Mouse (Mus musculus) left cerebral cortex, adult 9 months (tissue): Measurements from ENCODE around the gene Gna15.

Source experiments
- DNase-seq, 2 experiments: peaks; one replicate each; pipeline ENCODE4 v3.0.0; 2022; ENCODE audit warnings: low spot score in 2 of 2

The Gna15 gene

DNA sequence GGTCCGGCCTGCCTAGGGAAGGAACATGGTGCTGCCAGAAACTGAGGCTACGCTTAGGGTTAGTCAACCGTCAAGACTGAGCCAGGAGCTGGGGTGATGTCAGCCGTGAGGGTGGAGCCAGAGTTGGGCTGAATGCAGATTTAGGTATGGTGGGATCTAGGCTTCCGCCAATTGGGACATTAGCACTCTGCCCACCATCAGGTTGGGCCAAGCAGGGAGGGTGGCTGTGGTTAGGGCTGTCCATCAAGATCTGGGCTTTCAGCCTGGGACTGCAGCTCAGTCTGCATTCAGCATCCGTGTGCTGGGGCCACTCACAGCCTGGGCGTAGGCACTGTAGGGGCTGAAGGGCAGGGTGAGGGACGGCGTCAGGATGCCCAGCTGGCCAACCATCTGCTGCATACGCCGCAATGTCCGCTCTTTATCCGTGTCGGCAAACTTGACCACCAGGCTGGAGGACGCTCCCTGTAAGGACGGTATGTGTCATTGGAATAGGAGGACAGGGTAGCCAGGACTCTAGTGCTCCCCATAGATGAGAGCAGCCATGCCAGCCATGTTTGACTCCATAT, 56.3 kb downstream of the Gna15 start:
- DNase-seq: no peak

DNA sequence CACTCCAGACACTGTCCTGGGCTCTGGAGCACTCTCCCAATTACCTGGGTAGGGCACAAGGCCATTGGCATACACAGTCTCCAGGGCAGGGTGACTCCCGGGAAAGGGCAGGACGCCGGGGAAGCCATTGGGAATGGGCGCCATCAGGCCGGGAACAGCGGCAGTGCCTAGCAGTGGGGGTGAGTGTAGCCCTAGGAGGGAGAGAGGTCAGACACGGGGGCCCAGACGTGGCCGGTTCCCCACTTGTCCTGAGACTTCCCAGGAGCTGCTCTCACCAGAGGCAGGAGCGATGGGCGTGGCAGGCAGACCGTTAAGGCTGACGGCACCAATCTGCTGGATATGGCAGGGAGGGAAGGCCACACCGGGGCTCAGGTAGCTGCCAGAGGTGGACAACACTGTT, 57.1 kb downstream of the Gna15 start:
- DNase-seq: no peak

DNA sequence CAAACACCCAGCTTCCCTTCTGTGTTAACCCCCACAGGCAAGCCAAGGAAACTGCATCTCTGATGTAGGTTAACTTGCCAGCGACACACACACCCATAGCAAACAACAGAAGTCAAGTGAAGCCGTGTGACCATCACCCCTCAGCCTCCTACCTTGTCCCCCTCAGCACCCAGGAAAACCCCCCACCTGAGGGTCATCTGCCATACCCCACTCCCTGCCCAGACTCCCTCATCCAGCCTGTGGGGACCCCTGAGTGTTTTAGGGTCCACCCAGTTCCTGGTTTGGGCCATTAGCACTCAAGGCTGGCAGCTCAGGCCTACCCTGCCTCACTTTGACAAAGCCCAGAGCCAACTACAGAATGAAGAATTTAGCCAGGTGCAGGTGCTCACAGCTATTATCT, 58.0 kb downstream of the Gna15 start:
- no peak for DNase-seq

- no peak for DNase-seq
Observed at GRCm38 (mm10) chr10:81465265-81465645, 58.8 kb downstream of the Gna15 start.

DNA sequence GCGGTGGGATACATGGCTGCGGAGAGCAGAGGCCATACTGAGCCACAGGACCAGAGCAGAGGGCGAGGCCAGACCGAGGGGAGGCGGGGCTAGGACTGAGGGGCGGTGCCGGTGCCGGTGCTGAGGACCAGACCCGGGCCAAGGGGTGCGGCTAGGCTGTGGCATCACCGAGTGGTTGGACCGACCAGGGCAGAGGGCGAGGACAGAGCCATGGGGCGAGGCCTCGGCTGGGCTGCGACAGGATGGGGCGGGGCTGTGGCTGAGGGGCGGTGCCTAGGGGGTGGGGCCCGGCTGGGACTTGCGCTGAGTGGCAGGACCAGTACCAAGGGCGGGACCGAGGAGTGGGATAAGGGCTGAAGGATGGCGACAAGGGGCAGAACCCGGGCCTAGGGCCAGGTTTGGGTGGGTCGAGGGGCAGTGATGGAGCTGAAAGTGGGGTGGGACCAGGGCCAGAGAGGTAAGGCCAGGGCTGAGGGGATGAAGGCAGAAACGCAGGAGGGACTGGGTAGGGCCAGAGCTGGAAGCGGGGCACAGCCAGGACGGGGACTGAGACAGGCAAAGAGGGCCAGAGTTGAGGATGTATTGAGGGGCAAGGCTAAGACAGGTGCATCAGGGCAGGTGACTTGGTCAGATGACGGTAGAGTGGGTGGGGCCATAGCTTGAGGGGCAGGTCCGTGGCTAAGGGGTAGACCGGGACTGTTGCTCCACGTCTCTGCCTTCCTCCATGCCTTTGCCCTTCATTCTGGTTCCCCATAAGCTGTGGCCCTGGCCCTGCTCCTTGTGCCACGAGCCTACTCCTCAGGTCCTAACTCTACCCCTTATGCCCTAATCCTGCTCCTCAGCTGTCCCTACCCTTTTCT, 59.4 kb downstream of the Gna15 start:
- no peak for DNase-seq

- DNase-seq: no peak
Observed at GRCm38 (mm10) chr10:81463531-81463930, 60.5 kb downstream of the Gna15 start.

DNA sequence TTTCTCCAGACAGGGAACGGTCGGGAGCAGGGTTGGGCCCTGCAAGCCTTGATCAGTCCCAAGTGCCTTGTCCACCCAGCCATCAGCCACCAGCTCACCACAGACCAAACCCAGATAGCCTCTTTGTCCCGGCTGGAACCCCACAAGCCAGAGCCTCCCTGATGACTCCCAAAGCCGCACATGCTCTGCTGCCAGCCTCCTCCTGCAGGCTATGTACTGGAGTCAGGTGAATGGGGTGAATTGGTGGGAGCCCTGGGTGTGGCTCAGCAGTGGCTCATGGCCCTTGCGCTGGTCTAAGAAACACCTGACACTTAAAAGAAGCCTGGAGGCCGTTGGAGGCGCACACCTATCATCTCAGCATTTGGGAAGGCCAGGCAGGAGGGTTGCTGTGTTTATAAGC, 61.1 kb downstream of the Gna15 start:
- DNase-seq: no peak

DNA sequence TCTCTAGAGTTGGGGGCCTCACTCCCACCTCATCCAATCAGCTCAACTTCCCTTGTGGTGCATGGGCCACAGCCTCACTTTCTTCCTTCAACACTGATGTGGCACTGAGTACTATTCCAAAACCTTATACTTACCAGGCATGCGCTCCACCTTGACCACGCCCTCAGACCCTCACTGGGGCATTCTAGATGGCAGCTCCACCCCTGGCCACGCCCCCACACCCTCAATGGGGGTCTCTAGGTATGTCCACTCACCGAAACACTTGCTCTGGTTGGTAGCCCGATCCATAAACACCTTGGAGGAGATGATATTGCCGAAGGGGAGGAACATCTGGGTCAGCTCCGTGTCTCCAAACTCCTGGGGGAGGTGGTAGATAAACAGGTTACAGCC, 61.6 kb downstream of the Gna15 start:
- no peak for DNase-seq

DNA sequence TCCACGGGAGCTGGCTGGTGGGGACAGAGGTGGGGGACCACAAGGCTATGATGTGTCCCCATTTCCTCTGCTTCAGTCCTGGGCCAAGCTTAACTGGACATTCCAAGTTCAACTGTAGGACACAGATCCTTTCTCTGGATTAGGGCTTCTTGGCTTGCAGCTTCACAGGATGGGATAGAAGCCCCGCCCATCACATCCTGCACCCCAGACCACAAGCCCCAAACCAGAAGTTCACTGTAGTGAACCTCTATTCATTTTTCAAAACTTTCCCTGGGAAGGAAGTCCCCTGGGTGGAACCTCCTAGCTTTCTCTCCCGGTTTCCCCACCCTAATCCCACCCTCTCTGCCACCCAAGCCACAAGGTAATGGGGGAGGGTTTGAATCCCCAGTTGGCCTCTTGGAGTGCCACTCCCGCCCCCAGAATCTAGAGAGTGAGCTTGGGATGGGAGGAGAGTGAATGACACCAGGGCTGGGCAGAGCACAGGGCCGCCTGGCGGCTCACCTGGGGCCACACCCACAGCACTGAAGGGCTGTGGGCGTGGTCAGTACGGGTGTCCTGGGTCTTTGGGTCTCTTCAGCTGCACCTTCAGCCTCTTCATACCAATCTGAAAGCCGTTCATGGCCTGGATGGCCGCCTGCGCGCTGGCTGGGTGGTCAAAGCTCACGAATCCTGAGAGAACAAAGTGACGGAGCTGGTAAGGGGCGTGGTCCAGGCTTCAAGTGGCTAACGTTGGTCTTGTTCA, 62.2 kb downstream of the Gna15 start:
- no peak for DNase-seq

DNA sequence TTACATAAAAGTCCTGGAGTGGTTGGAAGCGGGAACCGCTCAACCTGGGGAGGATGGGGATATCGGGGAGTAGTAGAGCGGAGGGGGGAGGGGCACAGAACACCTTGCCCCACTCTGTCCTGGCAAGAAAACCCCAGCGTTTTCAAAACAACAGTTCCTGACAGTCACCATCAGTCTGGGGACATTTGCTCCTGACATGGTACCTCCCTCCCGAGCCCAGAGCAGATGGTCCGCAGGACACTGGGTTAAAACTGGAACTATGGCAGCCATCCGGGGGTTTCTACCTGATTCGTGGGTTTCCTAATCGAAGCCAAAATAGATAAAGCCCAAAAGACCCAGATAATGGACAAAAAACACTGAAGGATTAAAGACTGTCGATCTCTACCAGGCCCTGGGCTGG, 63.1 kb downstream of the Gna15 start:
- no peak for DNase-seq

DNA sequence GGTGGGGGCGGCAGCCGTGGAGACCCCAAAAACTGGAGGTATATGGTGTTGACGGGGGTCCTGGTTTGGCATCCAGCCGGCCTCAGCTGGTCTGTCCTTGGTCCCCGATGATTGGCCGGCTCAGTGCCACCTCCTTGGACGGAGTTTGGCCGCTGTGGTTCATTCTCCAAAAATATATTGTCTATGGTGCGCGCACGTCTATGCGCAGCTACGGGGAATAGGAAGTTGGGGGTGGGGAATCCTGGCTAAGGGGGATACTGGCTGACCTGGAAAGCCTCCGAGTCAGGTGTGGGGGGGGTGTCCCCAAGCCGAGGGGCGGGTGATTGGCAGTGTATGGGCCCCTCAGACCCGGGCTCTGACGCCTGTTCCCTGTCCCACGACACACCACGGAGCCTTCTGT, 63.6 kb downstream of the Gna15 start:
- no peak for DNase-seq

- no peak for DNase-seq
Observed at GRCm38 (mm10) chr10:81459399-81459798, 64.6 kb downstream of the Gna15 start.

- no peak for DNase-seq
Observed at GRCm38 (mm10) chr10:81458267-81458666, 65.8 kb downstream of the Gna15 start.

GRCm38 (mm10) chr10:81457624-81458023, 66.4 kb downstream of the Gna15 start:
- DNase-seq: no peak

GRCm38 (mm10) chr10:81456983-81457563, 67.0 kb downstream of the Gna15 start:
- DNase-seq: no peak

GRCm38 (mm10) chr10:81455181-81455895, 68.7 kb downstream of the Gna15 start, which contains the start of gene Nfic:
Gene Nfic, minus strand, starts transcription at chr10:81455635.
- DNase-seq: no peak

- no peak for DNase-seq
Observed at GRCm38 (mm10) chr10:81454106-81454505, 69.9 kb downstream of the Gna15 start.

DNA sequence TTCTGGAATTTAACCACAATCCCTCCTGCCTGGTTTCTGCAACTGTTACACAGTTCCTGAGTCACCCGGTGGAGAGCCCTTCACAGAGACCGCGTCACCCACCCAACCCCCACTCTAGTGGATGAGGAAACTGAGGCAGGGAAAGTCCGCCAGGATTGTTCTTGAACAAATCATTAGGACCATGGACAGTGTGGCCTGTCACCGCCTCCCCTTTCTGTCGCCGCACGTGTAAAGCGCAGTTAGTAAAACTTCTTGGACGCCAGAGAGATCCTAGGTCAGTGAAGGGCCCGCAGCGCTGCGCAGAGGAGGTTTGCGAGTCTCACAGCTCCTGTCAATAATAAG, 71.1 kb downstream of the Gna15 start:
- DNase-seq: no peak
